Mouse (Mus musculus) heart, embryonic 16.5 days (tissue): ENCODE results near the gene Zfp281. TPM values are rescaled to one million over a fixed set of nuclear protein-coding genes. Genes with fewer than 3 reads are reported as not detected.

Experiments
- ATAC-seq: fragments of 200-750 bp; cut with Nextera tagmentation; replicated peaks from 2 replicates; pipeline ENCODE4 v1.8.0; 2017; ENCODE audit warnings: moderate number of reproducible peaks; ENCODE audit not compliant: insufficient read depth, low FRiP score; ENCODE audit errors: extremely low read depth
- H3K27ac ChIP-seq: fragments of 300-500 bp; sonication (generic); 2 replicates; pipeline ENCODE4 v1.5.1; 2014; ENCODE audit warnings: mild to moderate bottlenecking, low read length, control low read depth, moderate library complexity
- H3K27me3 ChIP-seq: fragments of 300-500 bp; sonication (generic); 2 replicates; pipeline ENCODE4 v1.6.1; 2014; ENCODE audit warnings: low read length, mixed read lengths; ENCODE audit not compliant: control insufficient read depth, insufficient read depth
- H3K36me3 ChIP-seq: fragments of 300-500 bp; sonication (generic); 2 replicates; pipeline ENCODE4 v1.6.1; 2014; ENCODE audit not compliant: control insufficient read depth, insufficient read depth
- H3K4me1 ChIP-seq: fragments of 300-500 bp; sonication (generic); 2 replicates; pipeline ENCODE4 v1.6.1; 2014; ENCODE audit warnings: low read length, mixed read lengths; ENCODE audit not compliant: control insufficient read depth, insufficient read depth
- H3K4me2 ChIP-seq: fragments of 300-500 bp; sonication (generic); 2 replicates; pipeline ENCODE4 v1.6.1; 2014; ENCODE audit warnings: low read depth, mild to moderate bottlenecking, control low read depth, low read length
- H3K4me3 ChIP-seq: fragments of 300-500 bp; sonication (generic); 2 replicates; pipeline ENCODE4 v1.5.1; 2014; ENCODE audit warnings: mild to moderate bottlenecking, control low read depth, low read length
- H3K9ac ChIP-seq: fragments of 300-500 bp; sonication (generic); 2 replicates; pipeline ENCODE4 v1.6.1; 2014; ENCODE audit warnings: low read length, control low read depth
- H3K9me3 ChIP-seq: fragments of 300-500 bp; sonication (generic); replicated peaks from 2 replicates; pipeline ENCODE4 v1.6.1; 2016; ENCODE audit warnings: low read length; ENCODE audit not compliant: control insufficient read depth
- WGBS: fragments of 180-500 bp; shearing (Covaris S2); extraction: QIAGEN DNeasy Blood & Tissue Kit; methylation state at CpG from one replicate; pipeline ENCODE4 v1.1.7; 2014; 5-methylcytosine and 5-hydroxymethylcytosine counted together
- polyA plus RNA-seq: library from polyadenylated mRNA; unstranded; fragments of >200 nt; fragmentation: Nextera tagmentation; extraction: Ambion mirVana; gene quantifications from 2 replicates; pipeline ENCODE4 v1.2.1, GENCODE M21; 2015

Zfp281 gene
- polyA plus RNA-seq, 1 experiment from 2014 or later, result 12.1 TPM

DNA sequence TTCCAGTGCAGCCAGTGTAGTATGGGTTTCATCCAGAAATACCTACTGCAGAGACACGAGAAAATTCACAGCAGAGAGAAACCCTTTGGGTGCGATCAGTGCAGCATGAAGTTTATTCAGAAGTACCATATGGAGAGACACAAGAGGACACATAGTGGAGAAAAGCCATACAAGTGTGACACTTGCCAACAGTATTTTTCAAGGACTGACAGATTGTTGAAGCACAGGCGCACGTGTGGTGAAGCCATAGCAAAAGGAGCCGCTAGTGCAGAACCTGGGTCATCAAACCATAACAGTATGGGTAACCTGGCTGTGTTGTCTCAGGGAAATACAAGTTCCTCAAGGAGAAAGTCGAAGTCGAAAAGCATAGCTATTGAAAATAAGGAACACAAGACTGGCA is 1.4 kb downstream of the Zfp281 start:
- Histone ChIP-seq H3K9ac (peak overlapping the region; percentile 96), H3K36me3 (peaks cover 13% of the 10 kb centered on the region), H3K4me1 (peaks cover 33% of the 10 kb centered on the region), H3K4me3 (peak overlapping the region; percentile 89), H3K27ac (no peak overlapping the region), H3K4me2 (peak overlapping the region; percentile 72), H3K9me3 (no peaks in the 10 kb centered on the region), H3K27me3 (no peaks in the 10 kb centered on the region)
- no peak for ATAC-seq
- 80% methylated on average over 7 of the region's 7 CpGs for WGBS

GRCm38 (mm10) chr1:136626756-136627155 is 2.1 kb downstream of the Zfp281 start:
- Histone ChIP-seq H3K27me3 (no peaks in the 10 kb centered on the region), H3K4me2 (no peak overlapping the region), H3K4me3 (no peak overlapping the region), H3K9ac (no peak overlapping the region), H3K4me1 (peaks cover 33% of the 10 kb centered on the region), H3K9me3 (no peaks in the 10 kb centered on the region), H3K36me3 (peaks cover 13% of the 10 kb centered on the region), H3K27ac (no peak overlapping the region)
- WGBS, result 87% methylated on average over 5 of the region's 5 CpGs
- ATAC-seq, result no peak

DNA sequence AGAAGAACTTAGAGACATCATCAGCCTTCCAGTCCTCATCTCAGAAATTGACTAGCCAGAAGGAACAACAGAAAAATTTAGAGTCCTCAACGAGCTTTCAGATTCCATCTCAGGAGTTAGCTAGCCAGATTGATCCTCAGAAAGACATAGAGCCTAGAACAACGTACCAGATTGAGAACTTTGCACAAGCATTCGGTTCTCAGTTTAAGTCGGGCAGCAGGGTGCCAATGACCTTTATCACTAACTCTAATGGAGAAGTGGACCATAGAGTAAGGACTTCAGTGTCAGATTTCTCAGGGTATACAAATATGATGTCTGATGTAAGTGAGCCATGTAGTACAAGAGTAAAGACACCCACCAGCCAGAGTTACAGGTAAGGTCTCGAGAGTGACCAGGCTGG is 2.9 kb downstream of the Zfp281 start:
- Histone ChIP-seq H3K36me3 (peaks cover 13% of the 10 kb centered on the region), H3K27me3 (no peaks in the 10 kb centered on the region), H3K9me3 (no peaks in the 10 kb centered on the region), H3K4me1 (peaks cover 33% of the 10 kb centered on the region), H3K4me2 (peak overlapping the region; percentile 28), H3K9ac (no peak overlapping the region), H3K27ac (no peak overlapping the region), H3K4me3 (peak overlapping the region; percentile 12; the same call in 1 of the 2 replicates)
- ATAC-seq, result no peak
- 78% methylated on average over 5 of the region's 5 CpGs for WGBS

DNA sequence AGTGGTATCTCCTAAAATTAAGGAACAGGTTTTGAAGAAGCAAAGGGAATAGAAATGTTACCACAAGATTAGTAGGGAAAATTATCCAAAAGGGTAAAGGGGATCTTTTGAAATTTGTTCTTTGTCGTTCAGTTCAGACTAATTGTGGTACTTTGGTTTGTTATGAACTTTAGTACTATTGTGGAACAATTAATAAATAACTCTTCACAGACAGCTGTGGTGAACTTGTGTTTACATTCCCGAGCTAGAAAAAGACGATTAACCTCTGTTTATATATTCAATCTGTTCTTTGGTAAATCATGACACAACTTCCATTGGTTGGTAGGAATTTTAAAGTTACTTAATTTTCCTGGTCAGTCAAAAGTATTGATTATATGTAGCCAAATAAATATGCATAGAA is 8.2 kb downstream of the Zfp281 start:
- H3K4me3 ChIP-seq, result no peak overlapping the region
- peaks cover 7% of the 10 kb centered on the region for H3K4me1 ChIP-seq
- H3K27ac ChIP-seq, result no peak overlapping the region
- no peaks in the 10 kb centered on the region for H3K27me3 ChIP-seq
- 80% methylated on average over 3 of the region's 3 CpGs for WGBS
- H3K9ac ChIP-seq, result no peak overlapping the region
- no peaks in the 10 kb centered on the region; the same call in 1 of the 2 replicates for H3K36me3 ChIP-seq
- no peaks in the 10 kb centered on the region for H3K9me3 ChIP-seq
- no peak overlapping the region for H3K4me2 ChIP-seq
- no peak for ATAC-seq

DNA sequence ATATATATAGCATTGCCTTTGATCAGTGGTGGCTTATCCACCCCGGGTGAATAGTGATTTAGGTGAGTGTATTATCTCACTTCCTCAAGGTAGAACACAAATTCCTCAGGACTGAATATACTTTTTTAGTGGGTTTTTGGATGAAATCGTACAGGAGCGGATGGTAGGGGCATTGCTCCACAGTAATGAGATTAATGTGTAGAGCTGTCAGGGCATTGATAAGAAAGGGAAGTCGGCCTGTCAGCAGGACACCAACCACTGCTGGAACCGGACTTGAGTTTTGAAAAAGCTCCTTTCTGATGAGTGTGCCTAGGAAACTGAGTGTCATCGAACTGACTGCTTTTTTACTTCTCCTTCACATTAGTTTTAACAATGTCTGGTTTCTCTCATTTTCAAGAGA is 10.9 kb downstream of the Zfp281 start:
- H3K9ac ChIP-seq, result no peak overlapping the region
- 42% methylated on average over 6 of the region's 6 CpGs for WGBS
- ATAC-seq, result no peak

GRCm38 (mm10) chr1:136636946-136637345 is 12.2 kb downstream of the Zfp281 start:
- no peak overlapping the region for H3K4me2 ChIP-seq
- no peaks in the 10 kb centered on the region; the same call in 1 of the 2 replicates for H3K36me3 ChIP-seq
- H3K27ac ChIP-seq, result no peak overlapping the region
- ATAC-seq, result no peak
- H3K27me3 ChIP-seq, result no peaks in the 10 kb centered on the region
- H3K9me3 ChIP-seq, result no peaks in the 10 kb centered on the region
- H3K9ac ChIP-seq, result no peak overlapping the region
- 90% methylated on average over 6 of the region's 6 CpGs for WGBS
- no peaks in the 10 kb centered on the region for H3K4me1 ChIP-seq
- no peak overlapping the region for H3K4me3 ChIP-seq

More for the DNA sequence above, 10.9 kb downstream of the Zfp281 start:
- H3K27me3 ChIP-seq, result no peaks in the 10 kb centered on the region
- no peaks in the 10 kb centered on the region; the same call in 1 of the 2 replicates for H3K36me3 ChIP-seq
- no peak overlapping the region for H3K4me3 ChIP-seq
- H3K4me1 ChIP-seq, result no peaks in the 10 kb centered on the region
- no peaks in the 10 kb centered on the region for H3K9me3 ChIP-seq
- no peak overlapping the region for H3K27ac ChIP-seq
- no peak overlapping the region for H3K4me2 ChIP-seq

GRCm38 (mm10) chr1:136637696-136638095 is 13.0 kb downstream of the Zfp281 start:
- H3K4me2 ChIP-seq, result no peak overlapping the region
- no peak overlapping the region for H3K4me3 ChIP-seq
- no peak for ATAC-seq
- no peak overlapping the region for H3K9ac ChIP-seq
- H3K4me1 ChIP-seq, result no peaks in the 10 kb centered on the region
- no peak overlapping the region for H3K27ac ChIP-seq
- no peaks in the 10 kb centered on the region for H3K9me3 ChIP-seq
- WGBS, result 62% methylated on average over 4 of the region's 4 CpGs
- no peaks in the 10 kb centered on the region; the same call in 1 of the 2 replicates for H3K36me3 ChIP-seq
- no peaks in the 10 kb centered on the region for H3K27me3 ChIP-seq

GRCm38 (mm10) chr1:136638211-136638610 is 13.5 kb downstream of the Zfp281 start:
- H3K27me3 ChIP-seq, result no peaks in the 10 kb centered on the region
- H3K27ac ChIP-seq, result no peak overlapping the region
- H3K9me3 ChIP-seq, result no peaks in the 10 kb centered on the region
- no peak overlapping the region for H3K4me2 ChIP-seq
- no peaks in the 10 kb centered on the region; the same call in 1 of the 2 replicates for H3K36me3 ChIP-seq
- no peaks in the 10 kb centered on the region for H3K4me1 ChIP-seq
- ATAC-seq, result no peak
- WGBS, result 72% methylated on average over 7 of the region's 7 CpGs
- H3K4me3 ChIP-seq, result no peak overlapping the region
- H3K9ac ChIP-seq, result no peak overlapping the region

- 73% methylated on average over 5 of the region's 5 CpGs for WGBS
- Histone ChIP-seq H3K36me3 (no peaks in the 10 kb centered on the region; the same call in 1 of the 2 replicates), H3K4me1 (no peaks in the 10 kb centered on the region), H3K9ac (no peak overlapping the region), H3K9me3 (no peaks in the 10 kb centered on the region), H3K4me3 (no peak overlapping the region), H3K27me3 (no peaks in the 10 kb centered on the region), H3K4me2 (no peak overlapping the region), H3K27ac (no peak overlapping the region)
- no peak for ATAC-seq
Measured at GRCm38 (mm10) chr1:136638699-136639098, 14.0 kb downstream of the Zfp281 start.
